Mouse (Mus musculus): Measurements from ENCODE around the gene Dlx3. TPM values are rescaled to one million over a fixed set of nuclear protein-coding genes. Genes with fewer than 3 reads are reported as not detected.

Gene Dlx3
- total and polyA plus RNA-seq, 2 experiments from 2014 or later = 0.14 TPM; not detected in 1

GRCm38 (mm10) chr11:95165857-95166256 lies 45.9 kb downstream of the Dlx3 start:
- Histone ChIP-seq H3K27me3 (ENCODE audit: insufficient read depth, low read length) (no peaks in the 10 kb centered on the region), H3K9me3 (ENCODE audit: low read length) (no peaks in the 10 kb centered on the region), H3K4me2 (ENCODE audit: low read depth) (no peak overlapping the region), H3K9ac (no peak overlapping the region), H3K4me1 (ENCODE audit: insufficient read depth) (no peaks in the 10 kb centered on the region), H3K36me3 (ENCODE audit: insufficient read depth) (no peaks in the 10 kb centered on the region), H3K27ac (ENCODE audit: low read depth, low read length) (no peak overlapping the region), H3K4me3 (ENCODE audit: low read depth, low read length) (no peak overlapping the region)
- ATAC-seq (no peak), DNase-seq (no peak)
- no peak for TF ChIP-seq CTCF (IDR thresholded peaks at IDR 0.05; ENCODE audit: low read depth)
- WGBS = 82% methylated on average over 5 of the region's 5 CpGs

Other genes starting within 250 kb of the Dlx3 start
- gene Col1a1, start 183.9 kb upstream of the Dlx3 start, total RNA-seq (2014; rRNA removed) = 26.5 and 177 TPM in 2 replicates
- gene Col1a1, start 183.9 kb upstream of the Dlx3 start, polyA plus RNA-seq (2015; fragmentation: Nextera tagmentation; extraction: Ambion mirVana) = 33.2 and 43.3 TPM in 2 replicates
- not detected in 2 replicates for gene Hils1, start 152.5 kb upstream of the Dlx3 start, total RNA-seq (2014; rRNA removed)
- gene Hils1, start 152.5 kb upstream of the Dlx3 start, polyA plus RNA-seq (2015; fragmentation: Nextera tagmentation; extraction: Ambion mirVana) = not detected in 2 replicates
- 0.15 TPM in 1 of 2 replicates, not detected in the other for gene Sgca, start 143.8 kb upstream of the Dlx3 start, total RNA-seq (2014; rRNA removed)
- gene Sgca, start 143.8 kb upstream of the Dlx3 start, polyA plus RNA-seq (2015; fragmentation: Nextera tagmentation; extraction: Ambion mirVana) = 0.09 and 0.13 TPM in 2 replicates
- 184 and 202 TPM in 2 replicates for gene Ppp1r9b, start 129.1 kb upstream of the Dlx3 start, total RNA-seq (2014; rRNA removed)
- gene Ppp1r9b, start 129.1 kb upstream of the Dlx3 start, polyA plus RNA-seq (2015; fragmentation: Nextera tagmentation; extraction: Ambion mirVana) = 22.3 and 24.9 TPM in 2 replicates
- gene Samd14, start 110.2 kb upstream of the Dlx3 start, total RNA-seq (2014; rRNA removed) = 145 and 150 TPM in 2 replicates
- 113 and 130 TPM in 2 replicates for gene Samd14, start 110.2 kb upstream of the Dlx3 start, polyA plus RNA-seq (2015; fragmentation: Nextera tagmentation; extraction: Ambion mirVana)
- 6.9 and 10.2 TPM in 2 replicates for gene Pdk2, start 78.8 kb upstream of the Dlx3 start, total RNA-seq (2014; rRNA removed)
- 31.9 and 38.1 TPM in 2 replicates for gene Pdk2, start 78.8 kb upstream of the Dlx3 start, polyA plus RNA-seq (2015; fragmentation: Nextera tagmentation; extraction: Ambion mirVana)
- 12.3 and 23.5 TPM in 2 replicates for gene Itga3, start 43.3 kb upstream of the Dlx3 start, total RNA-seq (2014; rRNA removed)
- gene Itga3, start 43.3 kb upstream of the Dlx3 start, polyA plus RNA-seq (2015; fragmentation: Nextera tagmentation; extraction: Ambion mirVana) = 5.2 and 7.4 TPM in 2 replicates
- gene Dlx4, start 26.1 kb downstream of the Dlx3 start, total RNA-seq (2014; rRNA removed) = 0.15 TPM in 1 of 2 replicates, not detected in the other
- 0.49 and 0.82 TPM in 2 replicates for gene Dlx4, start 26.1 kb downstream of the Dlx3 start, polyA plus RNA-seq (2015; fragmentation: Nextera tagmentation; extraction: Ambion mirVana)
- not detected in 2 replicates for gene Tac4, start 141.4 kb downstream of the Dlx3 start, total RNA-seq (2014; rRNA removed)
- gene Tac4, start 141.4 kb downstream of the Dlx3 start, polyA plus RNA-seq (2015; fragmentation: Nextera tagmentation; extraction: Ambion mirVana) = not detected in 2 replicates
- 69.0 and 78.2 TPM in 2 replicates for gene Kat7, start 190.1 kb downstream of the Dlx3 start, total RNA-seq (2014; rRNA removed)
- 62.5 and 72.8 TPM in 2 replicates for gene Kat7, start 190.1 kb downstream of the Dlx3 start, polyA plus RNA-seq (2015; fragmentation: Nextera tagmentation; extraction: Ambion mirVana)
- gene Fam117a, start 216.9 kb downstream of the Dlx3 start, total RNA-seq (2014; rRNA removed) = 5.5 TPM in 2 replicates
- gene Fam117a, start 216.9 kb downstream of the Dlx3 start, polyA plus RNA-seq (2015; fragmentation: Nextera tagmentation; extraction: Ambion mirVana) = 1.0 and 1.8 TPM in 2 replicates